Mouse (Mus musculus): ENCODE results near the gene Rdx. TPM values are rescaled to one million over a fixed set of nuclear protein-coding genes. Genes with fewer than 3 reads are reported as not detected.
A peak's percentile ranks its signal among the peaks of the same experiment; 100 is the strongest.

The Rdx gene
- polyA plus RNA-seq, 1 experiment from 2014 or later = 148 TPM

DNA sequence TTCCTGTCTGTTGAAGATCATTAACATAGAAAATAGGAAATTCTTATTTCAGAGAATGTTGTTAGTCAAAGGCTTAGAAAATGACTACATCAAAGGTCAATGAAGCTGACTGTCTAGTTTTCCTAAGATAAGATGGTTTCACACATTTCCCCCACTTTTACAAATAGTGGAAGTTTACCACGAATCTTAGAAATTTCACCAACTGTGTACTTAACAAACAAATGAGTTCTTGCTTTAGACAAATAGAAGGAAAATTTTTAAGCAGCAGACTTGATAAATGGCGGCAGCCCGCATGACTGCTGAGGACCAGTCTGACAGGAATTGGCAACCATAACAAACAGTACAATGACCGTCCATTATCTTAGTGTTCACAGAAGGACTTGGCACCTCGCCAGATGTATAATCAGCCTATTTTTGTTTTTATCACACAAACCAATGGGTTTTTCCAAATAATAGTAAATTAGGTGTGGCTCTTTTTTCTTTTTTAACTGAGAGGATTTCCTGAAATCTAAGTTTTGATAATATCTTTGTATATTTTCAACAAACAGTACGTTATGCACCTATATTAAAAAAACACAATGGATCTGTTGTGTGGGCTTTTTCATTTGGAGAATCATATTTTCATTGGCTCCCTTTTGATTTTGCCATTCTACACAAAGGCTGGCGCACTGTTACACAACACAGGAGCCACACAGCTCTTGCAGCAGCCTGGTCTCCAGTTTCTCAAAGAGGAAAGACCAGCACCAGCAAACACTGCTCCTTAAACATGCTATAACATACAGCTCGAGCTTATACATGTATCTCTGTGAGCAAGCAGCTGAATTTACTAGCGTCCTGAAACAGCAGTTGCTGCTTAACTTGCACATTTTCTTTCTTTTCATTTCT, 18.2 kb upstream of the Rdx start:
- Histone ChIP-seq H3K4me3 (no peak overlapping the region), H3K27me3 (no peaks in the 10 kb centered on the region), H3K36me3 (no peaks in the 10 kb centered on the region), H3K4me1 (no peaks in the 10 kb centered on the region), H3K9me3 (no peaks in the 10 kb centered on the region), H3K27ac (no peak overlapping the region), H3K9ac (no peak overlapping the region), H3K4me2 (replicated peaks) (no peak overlapping the region)
- no peak for ATAC-seq (ENCODE audit: low FRiP score, low read depth)
- 70% methylated on average over 9 of the region's 9 CpGs for WGBS

GRCm38 (mm10) chr9:52031501-52031900, 15.5 kb upstream of the Rdx start:
- no peak overlapping the region for H3K4me2 ChIP-seq (replicated peaks)
- H3K9me3 ChIP-seq = no peaks in the 10 kb centered on the region
- H3K9ac ChIP-seq = no peak overlapping the region
- no peaks in the 10 kb centered on the region for H3K27me3 ChIP-seq
- no peaks in the 10 kb centered on the region for H3K4me1 ChIP-seq
- no peak for ATAC-seq (ENCODE audit: low FRiP score, low read depth)
- 84% methylated on average over 2 of the region's 2 CpGs for WGBS
- no peaks in the 10 kb centered on the region for H3K36me3 ChIP-seq
- H3K4me3 ChIP-seq = no peak overlapping the region
- H3K27ac ChIP-seq = no peak overlapping the region

GRCm38 (mm10) chr9:52037493-52037892, 9.5 kb upstream of the Rdx start:
- no peak for ATAC-seq (ENCODE audit: low FRiP score, low read depth)
- WGBS = 93% methylated on average over 1 of the region's 1 CpGs
- H3K27me3 ChIP-seq = no peaks in the 10 kb centered on the region
- no peaks in the 10 kb centered on the region for H3K36me3 ChIP-seq
- no peaks in the 10 kb centered on the region for H3K9me3 ChIP-seq
- H3K4me1 ChIP-seq = no peaks in the 10 kb centered on the region
- no peak overlapping the region for H3K27ac ChIP-seq
- no peak overlapping the region for H3K4me3 ChIP-seq
- H3K4me2 ChIP-seq (replicated peaks) = no peak overlapping the region
- no peak overlapping the region for H3K9ac ChIP-seq

GRCm38 (mm10) chr9:52041657-52042056, 5.3 kb upstream of the Rdx start:
- ATAC-seq (ENCODE audit: low FRiP score, low read depth) = no peak

GRCm38 (mm10) chr9:52046686-52047085, 287 bp upstream of the Rdx start:
- no peak for ATAC-seq (ENCODE audit: low FRiP score, low read depth)
- no peak overlapping the region for H3K27ac ChIP-seq
- WGBS = 26% methylated on average over 5 of the region's 5 CpGs
- H3K4me1 ChIP-seq = peaks cover 29% of the 10 kb centered on the region
- H3K9me3 ChIP-seq = no peaks in the 10 kb centered on the region
- no peaks in the 10 kb centered on the region for H3K36me3 ChIP-seq
- no peaks in the 10 kb centered on the region for H3K27me3 ChIP-seq
- H3K9ac ChIP-seq = peak overlapping the region; percentile 99; the same call in 1 of the 2 replicates
- peak overlapping the region; percentile 95 for H3K4me3 ChIP-seq
- H3K4me2 ChIP-seq (replicated peaks) = peak overlapping the region; percentile 80

More at GRCm38 (mm10) chr9:52041657-52042056, 5.3 kb upstream of the Rdx start:
- no peak overlapping the region for H3K4me3 ChIP-seq
- H3K9ac ChIP-seq = no peak overlapping the region
- no peak overlapping the region for H3K4me2 ChIP-seq (replicated peaks)
- no peak overlapping the region for H3K27ac ChIP-seq
- no peaks in the 10 kb centered on the region for H3K9me3 ChIP-seq
- peaks cover 2% of the 10 kb centered on the region; the same call in 1 of the 2 replicates for H3K4me1 ChIP-seq
- 65% methylated on average over 2 of the region's 2 CpGs for WGBS
- no peaks in the 10 kb centered on the region for H3K36me3 ChIP-seq
- H3K27me3 ChIP-seq = no peaks in the 10 kb centered on the region

GRCm38 (mm10) chr9:52047821-52048649, 1.1 kb downstream of the Rdx start:
- Histone ChIP-seq H3K27me3 (no peaks in the 10 kb centered on the region), H3K36me3 (no peaks in the 10 kb centered on the region), H3K9ac (peak overlapping the region; percentile 99), H3K4me2 (replicated peaks) (peak overlapping the region; percentile 80), H3K4me1 (peaks cover 35% of the 10 kb centered on the region), H3K4me3 (peak overlapping the region; percentile 95), H3K27ac (peak overlapping the region; percentile 100), H3K9me3 (no peaks in the 10 kb centered on the region)
- ATAC-seq (ENCODE audit: low FRiP score, low read depth) = peak; percentile 94
- under 1% methylated on average over 100 of the region's 118 CpGs for WGBS

DNA sequence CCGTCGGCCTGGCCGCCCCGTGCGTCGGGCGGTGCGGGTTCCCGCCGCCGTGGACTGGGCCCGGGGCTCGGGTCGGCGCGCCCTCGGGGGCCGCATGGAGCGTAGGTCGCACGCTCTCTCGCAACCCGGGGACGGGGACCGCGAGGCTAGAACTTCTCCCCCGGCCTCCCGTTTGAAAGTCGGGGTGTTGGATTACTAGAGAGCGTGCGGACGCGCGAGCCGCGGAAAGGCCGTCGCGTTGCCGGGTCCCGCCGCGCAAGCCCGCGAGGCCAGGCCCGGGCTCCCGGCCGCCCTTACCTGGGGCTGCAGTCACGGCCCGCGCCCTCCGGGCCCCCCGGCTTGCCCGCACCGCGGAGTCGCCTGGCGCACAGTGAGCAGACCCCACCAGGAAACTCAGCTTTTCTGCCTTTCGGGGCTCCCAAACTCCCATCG, 1.7 kb downstream of the Rdx start:
- Histone ChIP-seq H3K4me2 (replicated peaks) (peak overlapping the region; percentile 80), H3K9ac (peak overlapping the region; percentile 99), H3K4me1 (peaks cover 35% of the 10 kb centered on the region), H3K4me3 (peak overlapping the region; percentile 95), H3K9me3 (no peaks in the 10 kb centered on the region), H3K27ac (peak overlapping the region; percentile 100), H3K27me3 (no peaks in the 10 kb centered on the region), H3K36me3 (no peaks in the 10 kb centered on the region)
- ATAC-seq (ENCODE audit: low FRiP score, low read depth) = peak; percentile 20
- under 1% methylated on average over 57 of the region's 60 CpGs for WGBS

- H3K9me3 ChIP-seq = no peaks in the 10 kb centered on the region
Measured at GRCm38 (mm10) chr9:52049605-52050004, 2.6 kb downstream of the Rdx start.

DNA sequence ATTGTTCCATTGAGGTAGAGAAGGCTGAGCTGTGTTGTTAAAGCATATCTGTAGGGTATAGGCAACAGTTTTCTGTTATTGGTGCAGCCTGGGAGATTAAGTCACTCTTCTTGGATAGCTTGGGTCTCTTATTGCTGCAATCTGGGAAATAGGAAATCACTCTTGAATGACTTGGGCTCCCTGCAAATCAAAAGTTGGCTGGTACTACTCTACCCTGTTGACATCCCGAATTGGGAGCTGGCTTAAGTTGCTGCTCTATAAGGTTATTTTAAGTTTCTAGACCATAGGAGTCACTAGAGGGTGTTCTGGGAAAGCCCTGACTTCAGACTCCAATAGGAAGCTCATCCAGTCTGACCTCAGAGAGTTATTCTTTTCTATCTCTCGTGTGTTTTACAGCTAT, 3.4 kb downstream of the Rdx start:
- H3K4me2 ChIP-seq (replicated peaks) = peak overlapping the region; percentile 80
- no peaks in the 10 kb centered on the region for H3K36me3 ChIP-seq
- H3K9ac ChIP-seq = no peak overlapping the region
- H3K9me3 ChIP-seq = no peaks in the 10 kb centered on the region
- WGBS = 40% methylated on average over 2 of the region's 2 CpGs
- peak overlapping the region; percentile 95 for H3K4me3 ChIP-seq
- no peaks in the 10 kb centered on the region for H3K27me3 ChIP-seq
- no peak for ATAC-seq (ENCODE audit: low FRiP score, low read depth)
- H3K4me1 ChIP-seq = peaks cover 35% of the 10 kb centered on the region
- H3K27ac ChIP-seq = no peak overlapping the region

More at GRCm38 (mm10) chr9:52049605-52050004, 2.6 kb downstream of the Rdx start:
- H3K36me3 ChIP-seq = no peaks in the 10 kb centered on the region
- H3K4me2 ChIP-seq (replicated peaks) = peak overlapping the region; percentile 80
- peak overlapping the region; percentile 99 for H3K9ac ChIP-seq
- no peaks in the 10 kb centered on the region for H3K27me3 ChIP-seq
- peaks cover 35% of the 10 kb centered on the region for H3K4me1 ChIP-seq
- H3K27ac ChIP-seq = no peak overlapping the region
- WGBS = 1% methylated on average over 3 of the region's 3 CpGs
- H3K4me3 ChIP-seq = peak overlapping the region; percentile 95
- ATAC-seq (ENCODE audit: low FRiP score, low read depth) = no peak

DNA sequence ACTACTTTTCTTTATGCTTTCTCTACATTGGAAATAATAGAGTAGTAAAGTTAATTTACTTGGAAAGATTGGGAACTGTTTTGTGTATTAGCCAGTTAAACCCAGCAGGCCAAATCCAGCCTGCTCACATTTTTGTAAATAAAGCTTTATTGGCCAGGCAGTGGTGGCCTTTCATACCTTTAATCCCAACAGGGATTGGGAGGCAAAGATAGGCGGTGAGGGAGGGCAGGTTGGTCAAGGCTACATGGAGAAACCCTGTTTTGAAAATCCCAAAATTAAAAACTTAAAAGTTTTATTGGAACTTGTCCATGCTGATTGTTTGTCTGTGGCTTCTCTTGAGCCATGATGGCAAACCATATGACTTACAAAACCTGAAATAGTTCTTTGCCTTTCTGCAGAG, 5.2 kb downstream of the Rdx start:
- Histone ChIP-seq H3K36me3 (no peaks in the 10 kb centered on the region), H3K27me3 (no peaks in the 10 kb centered on the region), H3K27ac (no peak overlapping the region), H3K4me2 (replicated peaks) (no peak overlapping the region), H3K4me3 (no peak overlapping the region), H3K9ac (no peak overlapping the region), H3K9me3 (no peaks in the 10 kb centered on the region), H3K4me1 (peaks cover 27% of the 10 kb centered on the region)
- WGBS = 57% methylated on average over 1 of the region's 1 CpGs
- ATAC-seq (ENCODE audit: low FRiP score, low read depth) = no peak

DNA sequence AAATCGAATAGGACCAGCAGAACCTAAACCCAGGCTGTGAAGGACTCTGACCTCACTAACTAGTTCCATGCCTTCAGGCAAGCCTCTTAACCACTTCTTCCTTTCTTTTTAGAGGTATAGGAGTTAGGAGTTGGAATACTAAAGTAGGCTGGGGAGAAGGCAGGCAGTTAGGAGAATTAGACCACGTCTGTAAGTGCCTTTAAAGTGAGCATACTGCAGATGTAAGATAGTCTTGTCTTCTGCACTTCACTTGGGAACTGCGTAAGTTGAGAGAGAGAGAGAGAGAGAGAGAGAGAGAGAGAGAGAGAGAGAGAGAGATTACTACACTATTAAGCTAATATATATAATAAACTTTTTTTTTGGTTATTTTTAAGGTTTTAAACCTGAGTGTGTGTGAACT, 8.3 kb downstream of the Rdx start:
- Histone ChIP-seq H3K4me3 (no peak overlapping the region), H3K9ac (no peak overlapping the region), H3K9me3 (no peaks in the 10 kb centered on the region), H3K4me1 (peaks cover 22% of the 10 kb centered on the region), H3K27me3 (no peaks in the 10 kb centered on the region), H3K27ac (no peak overlapping the region), H3K4me2 (replicated peaks) (no peak overlapping the region), H3K36me3 (no peaks in the 10 kb centered on the region)
- 70% methylated on average over 3 of the region's 3 CpGs for WGBS
- no peak for ATAC-seq (ENCODE audit: low FRiP score, low read depth)

GRCm38 (mm10) chr9:52059788-52060187, 12.8 kb downstream of the Rdx start:
- Histone ChIP-seq H3K4me3 (no peak overlapping the region), H3K9me3 (no peaks in the 10 kb centered on the region), H3K27me3 (no peaks in the 10 kb centered on the region), H3K4me2 (replicated peaks) (no peak overlapping the region), H3K4me1 (peaks cover 8% of the 10 kb centered on the region; the same call in 1 of the 2 replicates), H3K27ac (no peak overlapping the region), H3K36me3 (peaks cover 24% of the 10 kb centered on the region), H3K9ac (no peak overlapping the region)
- no peak for ATAC-seq (ENCODE audit: low FRiP score, low read depth)
- 74% methylated on average over 2 of the region's 2 CpGs for WGBS

Measured in limb, embryonic 13.5 days (tissue).